Mouse (Mus musculus) midbrain, embryonic 11.5 days (tissue): ENCODE measurements around the gene 4930442H23Rik. TPM values are rescaled to one million over a fixed set of nuclear protein-coding genes. Genes with fewer than 3 reads are reported as not detected.
A peak's percentile ranks its signal among the peaks of the same experiment; 100 is the strongest.

Source experiments
- ATAC-seq: fragments of 200-750 bp; cut with Nextera tagmentation; 2 replicates; pipeline ENCODE4 v1.8.0; 2017; ENCODE audit warnings: moderate TSS enrichment, moderate library complexity; ENCODE audit not compliant: low FRiP score
- DNase-seq: peaks from one replicate; pipeline ENCODE4 v3.0.0; 2015; ENCODE audit warnings: low spot score; ENCODE audit errors: missing footprints
- H3K27ac ChIP-seq: fragments of 300-500 bp; sonication (generic); 2 replicates; pipeline ENCODE4 v1.5.1; 2014; ENCODE audit warnings: low read depth, low read length
- H3K27me3 ChIP-seq: fragments of 300-500 bp; sonication (generic); 2 replicates; pipeline ENCODE4 v1.6.1; 2014; ENCODE audit warnings: mild to moderate bottlenecking, low read length, moderate library complexity, mixed read lengths; ENCODE audit not compliant: control insufficient read depth, insufficient read depth
- H3K36me3 ChIP-seq: fragments of 300-500 bp; sonication (generic); 2 replicates; pipeline ENCODE4 v1.6.1; 2014; ENCODE audit warnings: mild to moderate bottlenecking, low read length, moderate library complexity, mixed read lengths; ENCODE audit not compliant: control insufficient read depth, insufficient read depth
- H3K4me1 ChIP-seq: fragments of 300-500 bp; sonication (generic); 2 replicates; pipeline ENCODE4 v1.6.1; 2014; ENCODE audit warnings: low read length; ENCODE audit not compliant: control insufficient read depth, insufficient read depth
- H3K4me2 ChIP-seq: fragments of 300-500 bp; sonication (generic); 2 replicates; pipeline ENCODE4 v1.6.1; 2014; ENCODE audit warnings: mild to moderate bottlenecking, moderate library complexity
- H3K4me3 ChIP-seq: fragments of 300-500 bp; sonication (generic); 2 replicates; pipeline ENCODE4 v1.5.1; 2014; ENCODE audit warnings: low read depth, low read length
- H3K9ac ChIP-seq: fragments of 300-500 bp; sonication (generic); 2 replicates; pipeline ENCODE4 v1.6.1; 2014; ENCODE audit warnings: low read length
- H3K9me3 ChIP-seq: fragments of 300-500 bp; sonication (generic); 2 replicates; pipeline ENCODE4 v1.6.1; 2016; ENCODE audit warnings: low read length; ENCODE audit not compliant: control insufficient read depth
- WGBS: fragments of 180-500 bp; shearing (Covaris S2); extraction: QIAGEN DNeasy Blood & Tissue Kit; methylation state at CpG from one replicate; pipeline ENCODE4 v1.1.7; 2014; 5-methylcytosine and 5-hydroxymethylcytosine counted together
- polyA plus RNA-seq: library from polyadenylated mRNA; unstranded; fragments of >200 nt; fragmentation: Nextera tagmentation; extraction: Ambion mirVana; gene quantifications from 2 replicates; pipeline ENCODE4 v1.2.1, GENCODE M21; 2014

4930442H23Rik gene
- polyA plus RNA-seq, 1 experiment from 2014 or later, result not detected

DNA sequence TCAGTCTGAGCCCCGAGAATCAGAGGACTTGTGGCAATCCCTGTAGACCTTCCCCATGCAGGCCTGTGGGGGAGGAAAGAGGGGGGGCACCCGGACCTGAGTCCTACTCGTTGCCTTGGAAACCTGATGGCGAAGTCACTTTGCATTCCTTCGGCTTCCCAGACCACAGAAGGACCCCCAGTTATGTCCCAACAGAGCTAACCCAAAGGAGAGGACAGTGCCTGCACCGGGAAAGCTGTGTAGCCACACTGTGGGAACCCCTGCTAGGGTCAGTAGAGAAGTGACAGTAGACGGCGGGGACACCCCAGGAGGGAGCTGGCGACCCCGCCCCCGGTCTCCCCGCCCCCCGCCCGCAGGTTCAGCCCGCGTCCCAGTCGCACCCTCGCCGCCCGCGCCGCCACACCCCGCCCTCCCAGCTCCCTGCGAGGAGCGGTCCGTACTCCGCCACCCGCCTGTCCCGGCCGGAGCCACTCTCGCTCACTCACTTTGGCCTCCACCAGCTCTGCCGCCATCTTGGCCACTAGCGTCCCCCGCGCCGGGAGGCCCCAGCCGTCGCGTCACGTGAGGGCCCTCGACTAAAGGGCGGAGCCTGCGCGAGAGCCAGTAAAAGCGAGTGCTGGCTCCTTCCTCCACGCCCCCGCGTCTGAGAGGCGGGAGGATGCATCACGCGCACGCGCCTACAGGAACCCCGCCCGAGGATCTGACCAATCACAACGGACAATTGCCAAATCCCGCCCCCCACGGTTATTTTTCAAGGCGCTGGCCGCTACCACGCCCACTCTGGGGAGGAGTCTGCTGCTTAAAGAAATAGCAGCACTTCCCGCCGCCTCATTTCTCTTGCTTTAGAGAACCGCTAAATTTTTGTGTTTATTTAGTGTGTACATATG lies 16.2 kb downstream of the 4930442H23Rik start, which contains the start of gene Pias4:
TSS of gene Pias4 (minus strand) at position 724 of the 887 bp plus-strand sequence.
- DNase-seq (peak; percentile 99), ATAC-seq (peak; percentile 94)
- no peaks in the 10 kb centered on the region for H3K27me3 ChIP-seq
- peaks cover 14% of the 10 kb centered on the region for H3K4me1 ChIP-seq
- peak within 1 kb of the TSS; percentile 95 for H3K4me2 ChIP-seq
- WGBS, result under 1% methylated on average over 59 of the region's 64 CpGs
- peak within 1 kb of the TSS; percentile 57; the same call in 1 of the 2 replicates for H3K27ac ChIP-seq
- H3K36me3 ChIP-seq, result peaks cover 3% of the 10 kb centered on the region
- H3K9me3 ChIP-seq, result no peaks in the 10 kb centered on the region
- peak within 1 kb of the TSS; percentile 88 for H3K9ac ChIP-seq
- peak within 1 kb of the TSS; percentile 96 for H3K4me3 ChIP-seq

GRCm38 (mm10) chr10:81165118-81165517 lies 18.5 kb downstream of the 4930442H23Rik start:
- WGBS, result 89% methylated on average over 8 of the region's 8 CpGs
- ATAC-seq (no peak), DNase-seq (no peak)
- no peak overlapping the region for H3K27ac ChIP-seq
- H3K4me3 ChIP-seq, result no peak overlapping the region
- no peak overlapping the region for H3K9ac ChIP-seq
- H3K27me3 ChIP-seq, result no peaks in the 10 kb centered on the region
- no peaks in the 10 kb centered on the region for H3K9me3 ChIP-seq
- H3K4me2 ChIP-seq, result no peak overlapping the region
- H3K36me3 ChIP-seq, result peaks cover 13% of the 10 kb centered on the region
- peaks cover 14% of the 10 kb centered on the region for H3K4me1 ChIP-seq

- DNase-seq, result peak; percentile 80
- Histone ChIP-seq H3K27me3 (no peaks in the 10 kb centered on the region), H3K4me2 (no peak overlapping the region), H3K27ac (no peak overlapping the region), H3K9me3 (no peaks in the 10 kb centered on the region), H3K9ac (no peak overlapping the region), H3K4me3 (no peak overlapping the region), H3K36me3 (peaks cover 20% of the 10 kb centered on the region), H3K4me1 (peaks cover 9% of the 10 kb centered on the region)
- WGBS, result 62% methylated on average over 2 of the region's 2 CpGs
- ATAC-seq, result peak; percentile 10; the same call in 1 of the 2 replicates
Measured at GRCm38 (mm10) chr10:81162318-81162652, 21.4 kb downstream of the 4930442H23Rik start.

DNA sequence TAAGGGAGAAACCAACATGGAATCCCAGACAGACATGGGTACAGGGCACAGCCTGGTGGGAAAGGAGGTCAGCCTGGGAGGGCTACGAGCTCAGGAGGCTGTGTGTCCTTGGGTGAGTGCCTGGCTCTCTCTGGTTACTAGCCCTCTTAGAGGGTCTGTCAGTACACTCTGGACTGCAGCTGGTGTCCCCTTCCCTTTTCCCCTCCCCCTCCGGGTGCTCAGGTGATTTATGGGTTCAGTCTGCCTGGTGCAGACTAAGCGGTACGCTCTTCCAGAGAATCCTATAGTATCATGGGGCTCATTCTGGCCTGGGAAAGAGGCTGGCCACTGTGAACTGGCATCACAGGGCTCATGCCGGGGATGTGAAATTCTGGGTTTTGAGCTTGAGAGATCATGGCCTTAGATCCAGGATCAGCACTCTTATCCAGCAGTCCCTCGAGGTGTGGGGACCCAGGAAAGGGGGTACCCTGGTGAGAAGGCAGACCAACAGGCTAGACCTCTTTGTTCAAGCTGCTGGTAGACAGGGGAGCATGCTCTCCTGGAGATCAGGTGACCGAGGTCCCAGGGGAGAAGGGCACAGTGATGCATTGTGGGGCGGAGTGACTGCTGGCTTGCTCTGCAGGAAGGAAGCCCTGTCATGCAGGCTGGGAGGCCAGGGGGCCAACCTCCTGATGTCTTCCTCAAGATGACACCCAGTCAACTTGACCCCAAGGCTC lies 21.9 kb downstream of the 4930442H23Rik start:
- Histone ChIP-seq H3K27me3 (no peaks in the 10 kb centered on the region), H3K4me2 (no peak overlapping the region), H3K4me3 (no peak overlapping the region), H3K9ac (no peak overlapping the region), H3K9me3 (no peaks in the 10 kb centered on the region), H3K4me1 (peaks cover 5% of the 10 kb centered on the region), H3K36me3 (peaks cover 25% of the 10 kb centered on the region), H3K27ac (no peak overlapping the region)
- no peak for ATAC-seq
- no peak for DNase-seq
- 91% methylated on average over 8 of the region's 8 CpGs for WGBS

GRCm38 (mm10) chr10:81154736-81155135 lies 28.9 kb downstream of the 4930442H23Rik start:
- DNase-seq, result no peak
- H3K27me3 ChIP-seq, result no peaks in the 10 kb centered on the region
- H3K4me3 ChIP-seq, result no peak overlapping the region
- peaks cover 31% of the 10 kb centered on the region for H3K36me3 ChIP-seq
- no peak overlapping the region for H3K9ac ChIP-seq
- ATAC-seq, result no peak
- no peaks in the 10 kb centered on the region for H3K4me1 ChIP-seq
- H3K27ac ChIP-seq, result no peak overlapping the region
- 89% methylated on average over 6 of the region's 6 CpGs for WGBS
- H3K4me2 ChIP-seq, result no peak overlapping the region
- no peaks in the 10 kb centered on the region for H3K9me3 ChIP-seq

DNA sequence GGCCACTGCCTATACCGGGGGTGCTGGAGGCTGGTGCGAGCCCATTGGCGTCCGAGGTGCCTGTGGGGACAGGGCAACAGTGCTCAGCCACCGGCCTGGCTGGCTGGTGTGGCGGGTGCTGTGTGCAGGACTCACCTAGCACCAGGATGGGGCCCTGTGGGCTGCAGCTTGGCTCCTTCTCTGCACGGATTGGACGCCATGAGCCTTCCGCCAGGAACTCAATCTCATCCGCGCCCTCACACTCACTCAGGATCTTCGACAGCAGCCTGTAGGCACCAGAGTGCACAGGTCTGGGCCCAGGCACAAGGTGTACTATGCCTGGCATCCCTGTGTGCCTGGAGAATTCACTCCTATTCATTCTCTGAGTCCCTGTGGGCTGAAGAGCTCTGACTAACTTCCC lies 29.3 kb downstream of the 4930442H23Rik start:
- H3K4me1 ChIP-seq, result no peaks in the 10 kb centered on the region
- H3K4me3 ChIP-seq, result no peak overlapping the region
- no peak overlapping the region for H3K27ac ChIP-seq
- no peak overlapping the region for H3K4me2 ChIP-seq
- H3K27me3 ChIP-seq, result no peaks in the 10 kb centered on the region
- ATAC-seq, result no peak
- no peaks in the 10 kb centered on the region for H3K9me3 ChIP-seq
- WGBS, result 91% methylated on average over 12 of the region's 12 CpGs
- peaks cover 33% of the 10 kb centered on the region for H3K36me3 ChIP-seq
- no peak overlapping the region for H3K9ac ChIP-seq
- peak; percentile 76 for DNase-seq

- Histone ChIP-seq H3K4me3 (no peak overlapping the region), H3K27ac (no peak overlapping the region), H3K4me1 (no peaks in the 10 kb centered on the region), H3K36me3 (peaks cover 44% of the 10 kb centered on the region), H3K9ac (no peak overlapping the region), H3K27me3 (no peaks in the 10 kb centered on the region), H3K4me2 (no peak overlapping the region), H3K9me3 (no peaks in the 10 kb centered on the region)
- DNase-seq (peak; percentile 84), ATAC-seq (no peak)
- 84% methylated on average over 12 of the region's 12 CpGs for WGBS
Measured at GRCm38 (mm10) chr10:81152609-81153008, 31.0 kb downstream of the 4930442H23Rik start.

GRCm38 (mm10) chr10:81151261-81151660 lies 32.4 kb downstream of the 4930442H23Rik start:
- Histone ChIP-seq H3K27ac (no peak overlapping the region), H3K36me3 (peaks cover 36% of the 10 kb centered on the region), H3K4me2 (no peak overlapping the region), H3K9me3 (no peaks in the 10 kb centered on the region), H3K9ac (no peak overlapping the region), H3K4me1 (no peaks in the 10 kb centered on the region), H3K4me3 (no peak overlapping the region), H3K27me3 (no peaks in the 10 kb centered on the region)
- 78% methylated on average over 6 of the region's 6 CpGs for WGBS
- no peak for ATAC-seq
- DNase-seq, result peak; percentile 84

DNA sequence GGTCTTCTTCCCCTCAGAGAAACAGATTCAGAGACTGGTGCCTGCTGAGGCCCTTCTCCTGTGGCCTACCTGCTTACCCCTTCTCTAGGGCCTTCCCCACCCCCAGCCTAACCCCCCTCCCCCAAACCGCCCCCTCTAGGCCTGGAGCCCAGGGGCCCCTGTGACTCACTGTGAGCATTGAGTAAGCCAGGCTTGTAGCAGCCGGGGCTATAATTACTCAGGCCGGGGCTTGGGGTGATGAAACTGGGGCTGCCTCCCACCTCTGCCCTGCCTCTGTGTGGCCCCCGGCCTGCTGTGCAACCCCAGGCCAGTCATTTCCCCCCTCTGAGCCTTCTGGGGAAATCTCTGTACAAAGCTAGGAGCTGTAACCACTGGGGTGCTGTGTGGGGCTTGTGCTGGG lies 37.4 kb downstream of the 4930442H23Rik start:
- ATAC-seq (no peak), DNase-seq (no peak)
- Histone ChIP-seq H3K27ac (no peak overlapping the region), H3K27me3 (no peaks in the 10 kb centered on the region), H3K9ac (no peak overlapping the region), H3K9me3 (no peaks in the 10 kb centered on the region), H3K4me2 (no peak overlapping the region), H3K4me3 (no peak overlapping the region), H3K4me1 (peaks cover 4% of the 10 kb centered on the region; the same call in 1 of the 2 replicates), H3K36me3 (peaks cover 42% of the 10 kb centered on the region)
- 86% methylated on average over 4 of the region's 4 CpGs for WGBS
